Mouse (Mus musculus) forebrain, embryonic 10.5 days (tissue): Measurements from ENCODE around the gene Smim4. TPM values are rescaled to one million over a fixed set of nuclear protein-coding genes. Genes with fewer than 3 reads are reported as not detected.

Source experiments
- DNase-seq: peaks from one replicate; pipeline ENCODE4 v3.0.0-alpha.2; 2017; ENCODE audit warnings: low spot score; ENCODE audit errors: extremely low spot score
- H3K27ac ChIP-seq: fragments of 300-500 bp; sonication (generic); 2 replicates; pipeline ENCODE4 v1.5.1; 2016; ENCODE audit warnings: mild to moderate bottlenecking
- H3K27me3 ChIP-seq: fragments of 300-500 bp; sonication (generic); 2 replicates; pipeline ENCODE4 v1.6.1; 2016; ENCODE audit warnings: mild to moderate bottlenecking; ENCODE audit not compliant: poor library complexity, severe bottlenecking
- H3K36me3 ChIP-seq: fragments of 300-500 bp; sonication (generic); replicated peaks from 2 replicates; pipeline ENCODE4 v1.6.1; 2016; ENCODE audit warnings: mild to moderate bottlenecking, moderate library complexity
- H3K4me1 ChIP-seq: fragments of 300-500 bp; sonication (generic); 2 replicates; pipeline ENCODE4 v1.6.1; 2016
- H3K4me3 ChIP-seq: fragments of 300-500 bp; sonication (generic); 2 replicates; pipeline ENCODE4 v1.5.1; 2016; ENCODE audit warnings: mild to moderate bottlenecking, moderate library complexity
- H3K9me3 ChIP-seq: fragments of 300-500 bp; sonication (generic); 2 replicates; pipeline ENCODE4 v1.6.1; 2016; ENCODE audit warnings: mild to moderate bottlenecking, moderate library complexity
- WGBS: fragments of 180-500 bp; shearing (Covaris S2); methylation state at CpG from one replicate; pipeline ENCODE4 v1.1.7; 2016; 5-methylcytosine and 5-hydroxymethylcytosine counted together
- polyA plus RNA-seq: library from polyadenylated mRNA; unstranded; fragments of >200 nt; fragmentation: Nextera tagmentation; extraction: Ambion mirVana; gene quantifications from 2 replicates; pipeline ENCODE4 v1.2.1, GENCODE M21; 2016

Gene Smim4
- polyA plus RNA-seq, 1 experiment from 2014 or later = 58.3 TPM

GRCm38 (mm10) chr14:31165010-31165409, 36.3 kb upstream of the Smim4 start:
- H3K36me3 ChIP-seq = peaks cover 3% of the 10 kb centered on the region
- no peaks in the 10 kb centered on the region for H3K9me3 ChIP-seq
- no peaks in the 10 kb centered on the region for H3K27me3 ChIP-seq
- no peak for DNase-seq
- no peak overlapping the region for H3K27ac ChIP-seq
- H3K4me1 ChIP-seq = peaks cover 31% of the 10 kb centered on the region
- WGBS = 86% methylated on average over 2 of the region's 2 CpGs
- H3K4me3 ChIP-seq = no peak overlapping the region

- no peaks in the 10 kb centered on the region for H3K9me3 ChIP-seq
- no peak for DNase-seq
- H3K4me1 ChIP-seq = peaks cover 31% of the 10 kb centered on the region
- H3K27ac ChIP-seq = no peak overlapping the region
- H3K4me3 ChIP-seq = no peak overlapping the region
- 88% methylated on average over 8 of the region's 8 CpGs for WGBS
- no peaks in the 10 kb centered on the region for H3K36me3 ChIP-seq
- no peaks in the 10 kb centered on the region for H3K27me3 ChIP-seq
Measured at GRCm38 (mm10) chr14:31164067-31164466, 35.3 kb upstream of the Smim4 start.

- Histone ChIP-seq H3K36me3 (no peaks in the 10 kb centered on the region), H3K4me1 (peaks cover 16% of the 10 kb centered on the region), H3K27me3 (no peaks in the 10 kb centered on the region), H3K27ac (no peak overlapping the region), H3K4me3 (no peak overlapping the region), H3K9me3 (no peaks in the 10 kb centered on the region)
- 77% methylated on average over 10 of the region's 10 CpGs for WGBS
- DNase-seq = no peak
Measured at GRCm38 (mm10) chr14:31161638-31162037, 32.9 kb upstream of the Smim4 start.

- Histone ChIP-seq H3K4me1 (peaks cover 12% of the 10 kb centered on the region), H3K27me3 (no peaks in the 10 kb centered on the region), H3K9me3 (no peaks in the 10 kb centered on the region), H3K4me3 (no peak overlapping the region), H3K27ac (no peak overlapping the region), H3K36me3 (no peaks in the 10 kb centered on the region)
- 94% methylated on average over 7 of the region's 7 CpGs for WGBS
- no peak for DNase-seq
Measured at GRCm38 (mm10) chr14:31161191-31161590, 32.4 kb upstream of the Smim4 start.

- peaks cover 4% of the 10 kb centered on the region for H3K4me1 ChIP-seq
- no peaks in the 10 kb centered on the region for H3K9me3 ChIP-seq
- no peak for DNase-seq
- no peaks in the 10 kb centered on the region for H3K27me3 ChIP-seq
- H3K4me3 ChIP-seq = no peak overlapping the region
- 87% methylated on average over 27 of the region's 27 CpGs for WGBS
- H3K36me3 ChIP-seq = no peaks in the 10 kb centered on the region
- H3K27ac ChIP-seq = no peak overlapping the region
Measured at GRCm38 (mm10) chr14:31160196-31161150, 31.7 kb upstream of the Smim4 start.

- no peak for DNase-seq
- no peaks in the 10 kb centered on the region; the same call in 1 of the 2 replicates for H3K9me3 ChIP-seq
- H3K27me3 ChIP-seq = no peaks in the 10 kb centered on the region
- 0 out of 2 replicates have a peak, but pooled peaks cover 6% of the 10 kb centered on the region for H3K4me1 ChIP-seq
- WGBS = 94% methylated on average over 11 of the region's 11 CpGs
- no peak overlapping the region for H3K4me3 ChIP-seq
- H3K27ac ChIP-seq = no peak overlapping the region
- peaks cover 30% of the 10 kb centered on the region for H3K36me3 ChIP-seq
Measured at GRCm38 (mm10) chr14:31145694-31146093, 16.9 kb upstream of the Smim4 start.

- DNase-seq = no peak
- Histone ChIP-seq H3K36me3 (peaks cover 77% of the 10 kb centered on the region), H3K27me3 (no peaks in the 10 kb centered on the region), H3K4me1 (no peaks in the 10 kb centered on the region), H3K4me3 (no peak overlapping the region), H3K9me3 (no peaks in the 10 kb centered on the region; the same call in 1 of the 2 replicates), H3K27ac (no peak overlapping the region)
- WGBS = 95% methylated on average over 14 of the region's 14 CpGs
Measured at GRCm38 (mm10) chr14:31141011-31141410, 12.3 kb upstream of the Smim4 start.

GRCm38 (mm10) chr14:31140141-31140540, 11.4 kb upstream of the Smim4 start:
- no peak overlapping the region for H3K27ac ChIP-seq
- H3K9me3 ChIP-seq = no peaks in the 10 kb centered on the region; the same call in 1 of the 2 replicates
- WGBS = 95% methylated on average over 15 of the region's 15 CpGs
- peaks cover 85% of the 10 kb centered on the region for H3K36me3 ChIP-seq
- no peak overlapping the region for H3K4me3 ChIP-seq
- H3K4me1 ChIP-seq = 0 out of 2 replicates have a peak, but pooled peaks cover 3% of the 10 kb centered on the region
- no peak for DNase-seq
- no peaks in the 10 kb centered on the region for H3K27me3 ChIP-seq

- H3K4me3 ChIP-seq = no peak overlapping the region
- H3K27ac ChIP-seq = no peak overlapping the region
- H3K4me1 ChIP-seq = 0 out of 2 replicates have a peak, but pooled peaks cover 3% of the 10 kb centered on the region
- no peaks in the 10 kb centered on the region; the same call in 1 of the 2 replicates for H3K9me3 ChIP-seq
- 91% methylated on average over 12 of the region's 12 CpGs for WGBS
- no peak for DNase-seq
- H3K36me3 ChIP-seq = peaks cover 90% of the 10 kb centered on the region
- no peaks in the 10 kb centered on the region for H3K27me3 ChIP-seq
Measured at GRCm38 (mm10) chr14:31139666-31140065, 10.9 kb upstream of the Smim4 start.

GRCm38 (mm10) chr14:31138897-31139429, 10.2 kb upstream of the Smim4 start:
- no peaks in the 10 kb centered on the region for H3K27me3 ChIP-seq
- no peaks in the 10 kb centered on the region; the same call in 1 of the 2 replicates for H3K9me3 ChIP-seq
- no peak overlapping the region for H3K27ac ChIP-seq
- DNase-seq = no peak
- peaks cover 97% of the 10 kb centered on the region for H3K36me3 ChIP-seq
- 96% methylated on average over 9 of the region's 9 CpGs for WGBS
- no peak overlapping the region for H3K4me3 ChIP-seq
- peaks cover 6% of the 10 kb centered on the region for H3K4me1 ChIP-seq

- Histone ChIP-seq H3K4me3 (no peak overlapping the region), H3K27me3 (no peaks in the 10 kb centered on the region), H3K9me3 (no peaks in the 10 kb centered on the region; the same call in 1 of the 2 replicates), H3K36me3 (peaks cover 100% of the 10 kb centered on the region), H3K27ac (no peak overlapping the region), H3K4me1 (peaks cover 12% of the 10 kb centered on the region)
- DNase-seq = no peak
- 86% methylated on average over 25 of the region's 35 CpGs for WGBS
Measured at GRCm38 (mm10) chr14:31138219-31138896, 9.6 kb upstream of the Smim4 start.

GRCm38 (mm10) chr14:31137791-31138190, 9.0 kb upstream of the Smim4 start:
- no peaks in the 10 kb centered on the region; the same call in 1 of the 2 replicates for H3K9me3 ChIP-seq
- no peak overlapping the region for H3K4me3 ChIP-seq
- H3K27ac ChIP-seq = no peak overlapping the region
- no peak for DNase-seq
- H3K36me3 ChIP-seq = peaks cover 100% of the 10 kb centered on the region
- no peaks in the 10 kb centered on the region for H3K27me3 ChIP-seq
- peaks cover 17% of the 10 kb centered on the region for H3K4me1 ChIP-seq
- WGBS = 87% methylated on average over 11 of the region's 11 CpGs
